Mouse (Mus musculus) liver, embryonic 18 days (tissue): Measurements from ENCODE around the gene Olfr845. TPM values are rescaled to one million over a fixed set of nuclear protein-coding genes. Genes with fewer than 3 reads are reported as not detected.

Source experiments
- polyA plus RNA-seq: library from polyadenylated mRNA; depleted of rRNA; stranded (reverse); fragments of >200 nt; gene quantifications from 2 replicates; pipeline ENCODE4 v1.2.3, GENCODE M21; 2012; rRNA removed

Olfr845 gene
- polyA plus RNA-seq = not detected in 2 replicates

DNA sequence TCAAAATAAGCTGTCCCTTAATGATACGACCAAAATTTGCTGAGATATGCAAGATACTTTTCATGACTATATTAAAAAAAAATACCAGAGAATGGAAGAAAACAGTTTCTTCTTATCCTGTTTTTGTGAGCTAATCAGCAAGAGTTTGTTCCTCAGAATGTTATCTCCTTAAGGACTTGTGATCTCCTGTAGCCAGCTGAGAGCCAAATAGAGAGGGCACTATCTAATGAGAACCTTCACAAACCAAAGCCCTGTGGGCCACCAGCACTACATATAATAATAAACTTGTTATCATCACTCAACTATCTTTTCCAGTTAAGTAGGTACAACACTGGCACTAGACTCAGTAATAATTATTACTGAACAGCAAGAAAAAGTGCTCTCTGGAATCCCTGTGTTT is at the start of gene Olfr845:
TSS of gene Olfr845 (plus strand) at position 301 of the 400 bp plus-strand sequence.

DNA sequence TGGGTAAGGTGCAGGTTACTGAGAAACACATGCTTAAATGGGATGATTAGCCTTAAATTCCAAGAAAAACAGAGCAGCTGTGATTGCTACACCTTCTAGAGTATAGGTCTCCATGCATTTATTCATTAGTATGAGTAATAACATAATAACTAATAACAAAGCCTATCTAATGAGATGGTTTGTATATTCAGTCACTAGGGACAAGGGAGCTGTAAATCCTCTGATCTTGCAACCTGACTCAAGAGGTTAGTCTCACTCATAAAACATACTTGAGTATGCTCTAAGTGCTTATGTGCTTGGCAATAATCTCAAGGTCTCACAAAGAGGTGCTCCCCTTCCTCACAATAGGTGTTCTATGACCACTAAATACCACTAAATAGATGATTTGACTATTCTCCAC is 20.2 kb upstream of the Olfr845 start, which contains the start of gene Olfr844:
TSS of gene Olfr844 (plus strand) at position 301 of the 400 bp plus-strand sequence.

DNA sequence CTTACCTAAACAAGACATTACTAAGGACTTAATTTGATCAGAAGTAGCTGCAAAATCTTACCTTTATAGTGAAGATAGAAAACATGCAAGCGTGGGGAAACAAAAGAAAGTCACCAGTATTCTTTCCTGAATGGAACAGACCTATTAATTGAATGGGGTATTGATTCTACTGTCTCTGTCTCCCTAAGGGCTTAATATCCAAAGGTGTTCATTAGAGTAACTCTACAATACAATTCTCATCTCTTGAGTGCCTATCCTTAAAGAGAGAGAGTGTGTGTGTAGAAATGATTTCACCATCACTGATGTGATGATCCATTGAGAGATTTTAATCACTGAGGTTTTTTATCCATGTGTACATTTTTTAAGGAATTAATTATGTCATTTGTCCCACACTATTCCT is 27.6 kb downstream of the Olfr845 start, which contains the start of gene Olfr846:
TSS of gene Olfr846 (minus strand) at position 101 of the 400 bp plus-strand sequence.

DNA sequence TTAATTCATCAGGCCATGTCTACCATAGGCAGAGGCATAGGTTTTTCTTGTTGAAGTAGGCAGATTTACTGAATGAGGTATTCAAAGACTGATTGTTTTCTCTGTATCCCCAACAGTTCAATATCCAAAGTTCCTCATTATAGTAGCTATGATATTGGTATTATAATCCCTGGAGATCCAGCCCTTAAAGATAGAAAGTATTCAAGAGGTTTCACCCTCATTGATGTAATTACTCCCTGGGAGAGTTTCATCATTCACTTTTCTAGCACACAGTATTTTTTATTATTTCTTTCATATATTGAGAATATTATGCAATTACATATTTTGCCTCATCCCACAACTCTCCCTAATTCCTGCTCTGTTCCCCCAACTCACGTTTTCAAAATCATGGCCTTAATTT is 42.3 kb downstream of the Olfr845 start, which contains the start of gene Olfr847:
TSS of gene Olfr847 (minus strand) at position 101 of the 400 bp plus-strand sequence.

Other genes starting within 250 kb of the Olfr845 start
- gene Olfr836, start 216.1 kb upstream of the Olfr845 start, polyA plus RNA-seq = not detected in 2 replicates
- not detected in 2 replicates for gene Olfr837, start 200.1 kb upstream of the Olfr845 start, polyA plus RNA-seq
- not detected in 2 replicates for gene Olfr839-ps1, start 159.1 kb upstream of the Olfr845 start, polyA plus RNA-seq
- gene Olfr843, start 84.5 kb upstream of the Olfr845 start, polyA plus RNA-seq = not detected in 2 replicates
- gene Olfr844, start 20.1 kb upstream of the Olfr845 start, polyA plus RNA-seq = not detected in 2 replicates
- not detected in 2 replicates for gene Olfr846, start 27.5 kb downstream of the Olfr845 start, polyA plus RNA-seq
- not detected in 2 replicates for gene Olfr847, start 42.2 kb downstream of the Olfr845 start, polyA plus RNA-seq
- not detected in 2 replicates for gene Olfr849, start 103.8 kb downstream of the Olfr845 start, polyA plus RNA-seq
- gene Olfr850, start 141.8 kb downstream of the Olfr845 start, polyA plus RNA-seq = not detected in 2 replicates
- gene Olfr851, start 156.8 kb downstream of the Olfr845 start, polyA plus RNA-seq = not detected in 2 replicates
- gene Olfr853, start 204.6 kb downstream of the Olfr845 start, polyA plus RNA-seq = not detected in 2 replicates
- not detected in 2 replicates for gene Olfr854, start 230.9 kb downstream of the Olfr845 start, polyA plus RNA-seq
- gene Olfr855, start 246.2 kb downstream of the Olfr845 start, polyA plus RNA-seq = not detected in 2 replicates